In the genomic region with DNA sequence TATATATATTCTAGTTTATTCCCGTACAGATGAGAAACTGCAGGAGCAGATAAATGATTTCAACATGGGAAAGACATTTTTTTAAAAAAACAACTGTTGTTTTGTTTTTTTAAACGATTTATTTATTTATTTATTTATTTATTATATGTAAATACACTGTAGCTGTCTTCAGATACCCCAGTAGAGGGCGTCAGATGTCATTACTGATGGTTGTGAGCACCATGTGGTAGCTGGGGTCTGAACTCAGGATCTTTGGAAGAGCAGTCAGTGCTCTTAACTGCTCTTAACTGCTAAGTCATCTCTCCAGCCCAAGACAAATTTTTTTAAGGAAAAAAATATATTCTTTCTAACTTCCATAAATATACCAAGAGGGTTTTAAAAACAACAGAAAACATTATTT, we compare ENCODE assay signal across 10 mouse cellular contexts. TPM values are rescaled to one million over a fixed set of nuclear protein-coding genes. Genes with fewer than 3 reads are reported as not detected.
DNase-seq lines count a peak whose midpoint lies in the region; TF ChIP-seq lines count a peak whose summit lies in the region.
"Had no signal": no experiment of that assay in that cellular context is flagged by ENCODE, and none has a peak within 500 bp of the region (broad histone marks: within the 10 kb centered on the region; RNA-seq: fewer than 3 reads in every experiment).

No protein-coding gene starts in this region.

- H3K9me3 ChIP-seq in CH12.LX (replicated peaks; ENCODE audit: low read length), result no peaks in the 10 kb centered on the region
- H3K9me3 ChIP-seq: embryonic facial prominence, embryonic 15.5 days had no signal

- intact Hi-C loops in left cerebral cortex, adult 2 months (cut with DNase I), result loop anchor here (10.0 kb wide), 1 partner anchor 263 kb away; no protein-coding TSS in a partner anchor
- intact Hi-C loops in gastrocnemius, postnatal 36 days (cut with DNase I), result no loop called here

- peak; percentile 30 for TF ChIP-seq CTCF in left cerebral cortex, adult 2 months (IDR thresholded peaks at IDR 0.05)
- TF ChIP-seq CTCF in CH12.LX (conservative IDR thresholded peaks at IDR 0.05 in 1 of 2, IDR thresholded peaks at IDR 0.05 in 1 of 2; ENCODE audit: low read depth in 2 of 2, low read length in 2 of 2), result peak in 1 of 2 experiments; percentile 44; a peak in 1 of 4 replicates

- dilution Hi-C loops in CH12.LX (cut with MboI; ENCODE audit: extremely low pct_ligation_motif_present, extremely low pct_unique_long_range_greater_than_20kb, low sequenced_read_pairs), result no loop called here

- TF ChIP-seq POLR2A in CH12.LX (IDR thresholded peaks at IDR 0.05; ENCODE audit: low read depth, low read length), result no peak

- H3K27ac ChIP-seq in left cerebral cortex, adult 2 months, result no peak overlapping the region
- no peak overlapping the region for H3K27ac ChIP-seq in CH12.LX (ENCODE audit: insufficient read depth, low read depth)
- H3K27ac ChIP-seq: embryonic facial prominence, embryonic 15.5 days; liver, embryonic 14.5 days had no signal

- peaks cover 48% of the 10 kb centered on the region for H3K79me2 ChIP-seq in CH12.LX (replicated peaks; ENCODE audit: control insufficient read depth, extremely low read depth, insufficient read depth, poor library complexity, severe bottlenecking)

- in situ Hi-C loops in CH12.LX (cut with MboI; ENCODE audit: low pct_ligation_motif_present, low pct_unique_long_range_greater_than_20kb, low sequenced_read_pairs), result no loop called here

- H3K4me3 ChIP-seq in left cerebral cortex, adult 2 months, result no peak overlapping the region
- no peak overlapping the region for H3K4me3 ChIP-seq in CH12.LX (replicated peaks in 1 of 3; ENCODE audit: low read depth in 2 of 3, low read length in 2 of 3, poor library complexity in 1 of 3)
- H3K4me3 ChIP-seq: embryonic facial prominence, embryonic 15.5 days had no signal

- no peak overlapping the region for H3K4me2 ChIP-seq in CH12.LX (ENCODE audit: insufficient read depth, low read depth, poor library complexity, severe bottlenecking)
- H3K4me2 ChIP-seq: embryonic facial prominence, embryonic 15.5 days had no signal

- peaks cover 33 to 68% of the 10 kb centered on the region in 2 experiments for H3K36me3 ChIP-seq in CH12.LX (replicated peaks in 1 of 2; ENCODE audit: control insufficient read depth in 1 of 2, insufficient read depth in 1 of 2, low read length in 1 of 2)

- no peaks in the 10 kb centered on the region for H3K27me3 ChIP-seq in CH12.LX (replicated peaks)
- H3K27me3 ChIP-seq: embryonic facial prominence, embryonic 15.5 days had no signal

- DNase-seq in left cerebral cortex, adult 2 months (ENCODE audit: extremely low spot score in 1 of 2, low spot score in 2 of 2), result no peak
- DNase-seq in left cerebral cortex, adult 11 months (ENCODE audit: low spot score), result no peak
- DNase-seq in A20 (ENCODE audit: low read depth, low spot score) (peak; percentile 54), CH12.LX (ENCODE audit: extremely low read depth) (peak; percentile 37)
- peak; percentile 10 for DNase-seq in embryo, embryonic 11 days
- no peak for DNase-seq in spleen, postnatal 14 days (ENCODE audit: low spot score in 2 of 2)
- no peak for DNase-seq in gastrocnemius, postnatal 36 days
- DNase-seq: cerebellum, postnatal 14 days had no signal

- H3K4me1 ChIP-seq in CH12.LX (ENCODE audit: control insufficient read depth in 1 of 2, insufficient read depth in 2 of 2), result peaks cover 2 to 22% of the 10 kb centered on the region in 2 experiments; a peak in 3 of 4 replicates
- H3K4me1 ChIP-seq: embryonic facial prominence, embryonic 15.5 days had no signal

- no peak for TF ChIP-seq EP300 in CH12.LX (IDR thresholded peaks at IDR 0.05; ENCODE audit: low read length)

- no peak; the same call in 1 of the 2 replicates for TF ChIP-seq RAD21 in CH12.LX (IDR thresholded peaks at IDR 0.05; ENCODE audit: low read depth, low read length)

- H3K9ac ChIP-seq in CH12.LX (ENCODE audit: insufficient read depth, low read depth), result no peak overlapping the region
- H3K9ac ChIP-seq: embryonic facial prominence, embryonic 15.5 days; liver, embryonic 14.5 days had no signal

TF ChIP-seq in CH12.LX, 34 proteins besides CTCF, POLR2A, EP300 and RAD21:
- TF ChIP-seq USF2 (conservative IDR thresholded peaks at IDR 0.05; ENCODE audit: low read depth, low read length) (no peak), JUN (IDR thresholded peaks at IDR 0.05; ENCODE audit: insufficient read depth, low read depth, low read length) (no peak), MAFK (IDR thresholded peaks at IDR 0.05; ENCODE audit: insufficient replicate concordance, low read length) (no peak), MEF2A (IDR thresholded peaks at IDR 0.05; ENCODE audit: borderline replicate concordance, low read depth, low read length) (no peak), BHLHE40 (IDR thresholded peaks at IDR 0.05; ENCODE audit: low read depth, low read length) (no peak), RCOR1 (conservative IDR thresholded peaks at IDR 0.05; ENCODE audit: low read depth, low read length) (no peak), IRF4 (IDR thresholded peaks at IDR 0.05; ENCODE audit: low read depth, low read length) (no peak)

RNA-seq across cellular contexts. Expression of gene Ccdc191, which starts 8.0 kb away (rescaled TPM):
- 1 to 10 TPM; 5.1 to 5.3 TPM for total RNA-seq in left cerebral cortex, adult 2 months (2021)
- total RNA-seq in CH12.LX (2012; rRNA removed), result 8.7 and 9.3 TPM in 2 replicates
- total RNA-seq in CH12.LX (2014; rRNA removed), result 9.6 and 45.7 TPM in 2 replicates
- 11.3 and 15.5 TPM in 2 replicates for polyA plus RNA-seq in CH12.LX (2012; ENCODE audit: insufficient read length, low read depth)
- 1 to 10 TPM; 1.9 to 2.0 TPM for total RNA-seq in gastrocnemius, postnatal 36 days (2021)

RNA-seq across cellular contexts. Expression of gene Qtrt2, which starts 45.0 kb away (rescaled TPM):
- total RNA-seq in left cerebral cortex, adult 2 months (2021), result 10 to 100 TPM; 36.7 to 37.7 TPM
- total RNA-seq in CH12.LX (2012; rRNA removed), result 52.1 and 64.3 TPM in 2 replicates
- total RNA-seq in CH12.LX (2014; rRNA removed), result 94.1 and 108 TPM in 2 replicates
- polyA plus RNA-seq in CH12.LX (2012; ENCODE audit: insufficient read length, low read depth), result 60.0 and 71.6 TPM in 2 replicates
- 10 to 100 TPM in 1 of 2 experiments, 1 to 10 TPM in 1; 8.4 to 10.8 TPM for total RNA-seq in gastrocnemius, postnatal 36 days (2021)

Comparison
In these comparisons a context has a peak if more than half of its experiments do, and no peak if none do; other contexts are left out.
1. DNase-seq: peak in A20 (single experiment), CH12.LX (single experiment) and embryo, embryonic 11 days (single experiment); none in left cerebral cortex, adult 2 months (0 of 2), left cerebral cortex, adult 11 months (single experiment), spleen, postnatal 14 days (0 of 2) and gastrocnemius, postnatal 36 days (0 of 2).